Mouse (Mus musculus) liver, embryonic 11.5 days (tissue): ENCODE results near the gene Usp21. TPM values are rescaled to one million over a fixed set of nuclear protein-coding genes. Genes with fewer than 3 reads are reported as not detected.
"Not testable (repeated sequence)": the region's sequence is repeated elsewhere in the genome, so short reads cannot be mapped to it uniquely, and the experiment has no call there.

Experiments
- ATAC-seq: fragments of 200-750 bp; cut with Nextera tagmentation; replicated peaks from 2 replicates; pipeline ENCODE4 v1.8.0; 2017; ENCODE audit warnings: moderate number of reproducible peaks, mild to moderate bottlenecking, moderate TSS enrichment, moderate library complexity; ENCODE audit not compliant: low FRiP score
- DNase-seq: peaks from one replicate; pipeline ENCODE4 v3.0.0-alpha.2; 2017; ENCODE audit warnings: low spot score
- H3K27ac ChIP-seq: fragments of 300-500 bp; sonication (generic); 2 replicates; pipeline ENCODE4 v1.5.1; 2014; ENCODE audit warnings: mild to moderate bottlenecking, low read depth, low read length, control low read depth
- H3K27me3 ChIP-seq: fragments of 300-500 bp; sonication (generic); replicated peaks from 2 replicates; pipeline ENCODE4 v1.6.1; 2014; ENCODE audit warnings: low read length, mixed read lengths; ENCODE audit not compliant: control insufficient read depth, insufficient read depth
- H3K36me3 ChIP-seq: fragments of 300-500 bp; sonication (generic); 2 replicates; pipeline ENCODE4 v1.6.1; 2014; ENCODE audit warnings: mild to moderate bottlenecking, low read length, moderate library complexity, mixed read lengths; ENCODE audit not compliant: control insufficient read depth, insufficient read depth
- H3K4me1 ChIP-seq: fragments of 300-500 bp; sonication (generic); replicated peaks from 2 replicates; pipeline ENCODE4 v1.6.1; 2014; ENCODE audit warnings: low read length, mixed read lengths; ENCODE audit not compliant: control insufficient read depth, insufficient read depth
- H3K4me2 ChIP-seq: fragments of 300-500 bp; sonication (generic); 2 replicates; pipeline ENCODE4 v1.6.1; 2014; ENCODE audit warnings: mild to moderate bottlenecking, control low read depth, moderate library complexity
- H3K4me3 ChIP-seq: fragments of 300-500 bp; sonication (generic); 2 replicates; pipeline ENCODE4 v1.5.1; 2014; ENCODE audit warnings: low read depth, low read length, control low read depth
- H3K9ac ChIP-seq: fragments of 300-500 bp; sonication (generic); 2 replicates; pipeline ENCODE4 v1.6.1; 2014; ENCODE audit warnings: low read depth, low read length, control low read depth
- H3K9me3 ChIP-seq: fragments of 300-500 bp; sonication (generic); 2 replicates; pipeline ENCODE4 v1.6.1; 2016; ENCODE audit warnings: low read length, inconsistent platforms, mixed read lengths; ENCODE audit not compliant: control insufficient read depth
- WGBS: fragments of 180-500 bp; shearing (Covaris S2); extraction: QIAGEN DNeasy Blood & Tissue Kit; methylation state at CpG from one replicate; pipeline ENCODE4 v1.1.7; 2014; 5-methylcytosine and 5-hydroxymethylcytosine counted together
- polyA plus RNA-seq: library from polyadenylated mRNA; unstranded; fragments of >200 nt; fragmentation: Nextera tagmentation; extraction: Ambion mirVana; gene quantifications from 2 replicates; pipeline ENCODE4 v1.2.1, GENCODE M21; 2014

The Usp21 gene
- 51.0 and 53.1 TPM in 2 replicates for polyA plus RNA-seq

DNA sequence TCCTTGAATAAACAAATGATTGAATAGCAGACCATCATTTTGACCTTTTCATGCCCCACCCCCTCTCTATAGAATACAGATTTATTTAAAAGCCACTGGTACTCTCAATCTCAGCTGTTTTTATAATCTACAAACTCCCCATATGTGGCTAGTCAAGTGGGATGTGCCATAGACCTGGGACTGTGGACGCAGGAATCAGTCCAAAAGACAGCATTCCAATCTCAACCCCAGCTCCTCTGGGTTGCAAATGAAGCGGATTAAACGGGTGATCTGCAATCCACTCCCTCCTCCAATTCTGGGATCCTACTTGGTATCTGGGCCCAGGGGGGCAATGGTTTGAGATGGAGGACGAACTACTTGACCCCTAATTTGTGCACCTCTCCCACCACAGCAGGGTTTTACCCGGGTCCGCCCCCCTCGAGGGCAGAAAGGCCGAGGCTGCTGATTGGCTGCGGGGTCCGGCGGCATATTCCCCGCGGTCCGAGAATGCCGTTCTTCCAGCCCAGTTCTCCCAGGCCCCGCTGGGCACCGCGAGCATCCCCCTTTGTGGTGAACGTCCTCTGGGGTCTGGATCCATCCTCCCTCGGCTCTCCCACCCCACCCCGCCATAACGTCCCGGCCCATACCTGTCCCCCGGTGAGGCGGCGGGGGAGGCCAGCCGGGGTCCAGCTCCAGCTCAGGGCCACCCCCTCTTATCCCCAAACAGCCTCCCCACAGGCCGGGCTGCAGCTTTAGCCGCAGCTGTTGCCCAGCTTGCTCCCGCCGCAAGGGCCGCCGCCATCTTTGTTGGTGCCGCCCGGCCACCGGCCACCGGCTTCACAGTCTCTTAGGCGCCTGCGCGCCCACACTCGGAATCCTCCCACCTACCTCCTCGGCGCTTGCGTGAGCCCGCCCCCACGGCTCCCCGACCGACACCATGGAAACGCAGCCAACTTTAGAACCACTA is at the start of gene Usp21:
Gene Usp21 (minus strand): TSS at position 856 of the 946 bp plus-strand sequence.
- H3K27me3 ChIP-seq = no peaks in the 10 kb centered on the region
- H3K4me1 ChIP-seq = peaks cover 16% of the 10 kb centered on the region
- peak; percentile 94 for ATAC-seq
- H3K36me3 ChIP-seq = peaks cover 23% of the 10 kb centered on the region; the same call in 1 of the 2 replicates
- peak within 1 kb of the TSS; percentile 70 for H3K4me2 ChIP-seq
- H3K4me3 ChIP-seq = peak within 1 kb of the TSS; percentile 98
- H3K9me3 ChIP-seq = no peaks in the 10 kb centered on the region
- WGBS = under 1% methylated on average over 49 of the region's 49 CpGs
- DNase-seq = peak; percentile 87
- H3K9ac ChIP-seq = peak within 1 kb of the TSS; percentile 99
- peak within 1 kb of the TSS; percentile 91 for H3K27ac ChIP-seq

DNA sequence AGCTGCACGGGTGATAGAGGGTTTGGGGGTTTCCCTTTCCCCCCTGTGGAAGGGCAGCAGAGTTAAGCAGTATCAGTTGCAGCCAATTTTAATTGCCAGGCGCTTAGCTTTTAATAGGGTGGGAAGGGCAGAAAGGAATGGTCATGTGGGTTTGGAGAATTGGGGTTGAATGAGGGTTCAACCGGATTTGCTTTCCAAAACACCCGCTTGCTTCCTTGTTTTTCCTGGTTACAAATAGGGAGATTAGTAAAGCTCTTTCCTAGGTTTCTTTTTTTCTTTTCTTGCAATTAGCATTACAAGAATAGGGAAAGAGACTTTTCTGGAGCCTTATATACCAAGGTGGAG is 42.4 kb upstream of the Usp21 start:
- no peaks in the 10 kb centered on the region for H3K27me3 ChIP-seq
- peaks cover 13% of the 10 kb centered on the region for H3K4me1 ChIP-seq
- H3K9me3 ChIP-seq = no peaks in the 10 kb centered on the region
- H3K9ac ChIP-seq = peak overlapping the region; percentile 97
- ATAC-seq (no peak), DNase-seq (no peak)
- H3K4me3 ChIP-seq = peak overlapping the region; percentile 94
- under 1% methylated on average over 4 of the region's 4 CpGs for WGBS
- H3K36me3 ChIP-seq = no peaks in the 10 kb centered on the region
- H3K4me2 ChIP-seq = peak overlapping the region; percentile 74
- H3K27ac ChIP-seq = peak overlapping the region; percentile 98

DNA sequence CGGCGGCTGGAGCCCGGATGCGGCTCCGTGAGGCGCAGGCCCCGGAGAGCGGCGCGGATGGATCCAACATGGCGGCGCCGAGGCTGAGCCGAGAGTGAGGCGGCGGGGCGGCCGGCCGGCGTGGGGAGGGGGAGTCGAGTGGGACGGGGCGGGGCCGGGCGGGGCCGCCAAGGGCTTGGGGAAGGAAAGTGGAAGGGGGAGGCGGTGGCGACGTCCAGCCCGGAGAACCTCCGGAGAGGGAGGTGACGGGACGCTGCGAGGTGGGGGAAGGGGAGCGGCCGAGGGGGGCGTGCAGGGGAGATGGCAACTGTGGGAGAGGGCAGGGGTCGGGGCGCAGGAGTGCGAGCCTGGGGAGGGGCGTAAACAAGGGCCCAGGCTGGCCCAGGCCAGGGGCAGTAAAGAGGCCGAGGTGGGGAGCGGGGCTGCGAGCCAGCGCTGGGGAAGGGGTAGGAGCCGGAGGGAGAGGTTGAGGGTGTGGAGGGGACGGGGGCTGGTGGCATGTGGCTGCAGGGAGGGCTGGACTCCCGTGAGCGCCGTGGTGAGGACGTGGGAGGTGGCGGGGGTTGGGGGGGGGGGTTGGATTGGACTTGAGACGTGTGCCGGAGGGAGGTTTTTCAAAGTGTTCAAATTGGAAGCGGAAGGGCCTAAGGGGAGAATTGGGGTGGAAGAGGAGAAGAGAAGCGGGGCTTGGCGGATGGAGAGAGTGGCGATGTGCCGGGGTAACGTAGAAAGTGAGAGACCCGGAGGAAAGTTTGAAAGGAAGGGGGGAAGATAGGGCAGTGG is 41.8 kb upstream of the Usp21 start:
- peak overlapping the region; percentile 74 for H3K4me2 ChIP-seq
- H3K4me1 ChIP-seq = peaks cover 13% of the 10 kb centered on the region
- H3K4me3 ChIP-seq = peak overlapping the region; percentile 94
- no peaks in the 10 kb centered on the region for H3K9me3 ChIP-seq
- H3K9ac ChIP-seq = peak overlapping the region; percentile 97
- peaks cover 4% of the 10 kb centered on the region; the same call in 1 of the 2 replicates for H3K36me3 ChIP-seq
- DNase-seq = peak; percentile 93
- WGBS = 2% methylated on average over 57 of the region's 61 CpGs
- peak; percentile 77 for ATAC-seq
- no peaks in the 10 kb centered on the region for H3K27me3 ChIP-seq
- H3K27ac ChIP-seq = peak overlapping the region; percentile 98

DNA sequence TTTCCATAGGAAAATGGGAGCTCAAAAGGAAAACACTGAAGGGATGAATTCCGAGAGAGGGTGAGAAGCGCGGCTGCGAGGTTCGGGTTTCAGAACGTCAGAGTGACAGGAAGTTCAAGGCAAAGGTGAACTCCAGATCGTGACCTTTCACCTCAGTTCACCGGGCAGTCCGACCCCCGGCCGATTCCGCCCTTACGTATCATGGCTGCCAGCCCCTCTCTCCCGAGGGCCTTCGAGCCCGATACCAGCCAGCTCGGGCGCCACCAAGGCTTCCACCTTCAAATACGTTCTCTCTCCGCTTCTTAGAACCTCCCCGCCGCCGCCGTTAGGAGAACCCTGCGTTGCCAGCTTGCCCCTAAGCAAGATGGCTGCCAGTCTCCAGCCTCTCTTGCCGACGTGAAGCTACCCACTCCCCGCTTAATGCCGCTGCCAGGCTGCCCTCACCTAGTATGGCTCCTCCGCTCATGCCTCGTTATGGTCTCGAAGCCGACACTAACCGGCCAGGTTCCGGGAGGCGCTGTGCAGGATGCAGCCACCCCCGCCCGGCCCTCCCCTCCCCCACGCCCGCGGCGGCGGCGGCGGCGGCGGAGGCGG is 41.1 kb upstream of the Usp21 start, which contains the start of gene Dedd:
Gene Dedd (plus strand): TSS at position 307 of the 594 bp plus-strand sequence.
- Histone ChIP-seq H3K4me1 (peaks cover 13% of the 10 kb centered on the region), H3K9ac (peak within 1 kb of the TSS; percentile 97)
- WGBS = under 1% methylated on average over 48 of the region's 48 CpGs

DNA sequence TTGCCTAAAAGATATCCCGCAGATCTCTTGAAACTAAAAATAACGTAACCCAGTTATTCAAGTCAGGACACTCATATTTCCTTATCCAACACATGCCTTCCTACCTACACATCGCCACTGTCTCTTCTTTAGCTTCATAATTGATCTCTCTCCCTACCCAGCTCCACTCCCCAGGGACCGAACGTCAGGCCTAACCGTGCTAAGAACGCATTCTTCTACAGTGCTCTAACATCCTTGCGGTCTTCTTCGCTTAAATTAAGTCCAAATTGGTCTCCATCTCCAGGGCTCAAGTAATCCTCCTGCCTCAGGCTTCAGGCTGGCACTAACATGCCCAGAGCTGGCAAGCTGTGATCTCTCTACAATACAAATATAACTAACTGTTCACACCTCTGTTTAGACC is 40.5 kb upstream of the Usp21 start:
- Histone ChIP-seq H3K9me3 (no peaks in the 10 kb centered on the region), H3K27ac (peak overlapping the region; percentile 98), H3K4me2 (peak overlapping the region; percentile 74), H3K4me1 (peaks cover 13% of the 10 kb centered on the region), H3K4me3 (peak overlapping the region; percentile 94), H3K36me3 (peaks cover 4% of the 10 kb centered on the region; the same call in 1 of the 2 replicates), H3K27me3 (no peaks in the 10 kb centered on the region), H3K9ac (peak overlapping the region; percentile 97)
- DNase-seq (no peak), ATAC-seq (no peak)
- WGBS = 32% methylated on average over 9 of the region's 9 CpGs

More for the DNA sequence above, 41.1 kb upstream of the Usp21 start, which contains the start of gene Dedd:
- H3K4me2 ChIP-seq = peak within 1 kb of the TSS; percentile 74
- peaks cover 4% of the 10 kb centered on the region; the same call in 1 of the 2 replicates for H3K36me3 ChIP-seq
- DNase-seq = peak; percentile 92
- H3K27me3 ChIP-seq = no peaks in the 10 kb centered on the region
- peak within 1 kb of the TSS; percentile 94 for H3K4me3 ChIP-seq
- H3K27ac ChIP-seq = peak within 1 kb of the TSS; percentile 98
- peak; percentile 88 for ATAC-seq
- no peaks in the 10 kb centered on the region for H3K9me3 ChIP-seq

DNA sequence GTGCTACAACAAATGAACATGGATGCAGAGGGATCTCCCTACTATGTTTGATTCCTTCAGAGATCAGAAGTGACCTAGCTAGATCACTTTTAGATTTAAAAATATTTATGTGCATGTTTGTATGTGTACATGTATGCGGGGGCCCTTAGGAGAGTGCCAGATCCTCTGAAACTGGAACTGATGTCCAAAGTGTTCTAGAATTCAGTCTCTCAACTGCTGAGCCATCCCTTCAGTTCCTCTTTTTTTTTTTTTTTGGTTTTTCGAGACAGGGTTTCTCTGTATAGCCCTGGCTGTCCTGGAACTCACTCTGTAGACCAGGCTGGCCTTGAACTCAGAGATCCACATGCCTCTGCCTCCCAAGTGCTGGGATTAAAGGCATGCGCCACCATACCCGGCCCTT is 38.8 kb upstream of the Usp21 start:
- H3K4me2 ChIP-seq, H3K9me3 ChIP-seq, H3K4me3 ChIP-seq, DNase-seq, H3K9ac ChIP-seq, ATAC-seq, H3K27ac ChIP-seq, H3K27me3 ChIP-seq, H3K36me3 ChIP-seq: not testable (repeated sequence)
- 71% methylated on average over 4 of the region's 4 CpGs for WGBS
- H3K4me1 ChIP-seq = peaks cover 13% of the 10 kb centered on the region

DNA sequence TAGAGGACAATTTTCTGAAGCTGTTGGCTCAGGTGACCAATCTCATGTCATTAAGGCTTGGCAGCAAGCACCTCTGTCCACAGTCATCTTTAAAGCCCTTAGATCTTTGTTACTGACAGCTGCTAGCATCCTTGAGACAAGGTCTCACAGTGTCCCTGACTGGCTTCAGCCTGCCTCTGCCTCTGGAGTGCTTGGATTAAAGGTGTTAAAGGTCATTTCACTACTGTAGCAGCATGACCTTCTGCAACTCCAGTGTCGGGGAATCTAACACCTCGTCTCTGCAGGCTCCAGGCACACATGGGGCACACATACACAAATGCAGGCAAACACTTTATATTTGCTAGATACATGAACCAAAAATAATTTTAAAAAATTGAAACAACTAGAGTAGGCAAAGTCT is 37.8 kb upstream of the Usp21 start:
- Histone ChIP-seq H3K36me3 (peaks cover 4% of the 10 kb centered on the region; the same call in 1 of the 2 replicates), H3K4me3 (no peak overlapping the region), H3K9ac (no peak overlapping the region), H3K27ac (no peak overlapping the region), H3K4me2 (no peak overlapping the region), H3K9me3 (no peaks in the 10 kb centered on the region), H3K27me3 (no peaks in the 10 kb centered on the region), H3K4me1 (peaks cover 10% of the 10 kb centered on the region)
- DNase-seq (no peak), ATAC-seq (no peak)
- 77% methylated on average over 2 of the region's 2 CpGs for WGBS

DNA sequence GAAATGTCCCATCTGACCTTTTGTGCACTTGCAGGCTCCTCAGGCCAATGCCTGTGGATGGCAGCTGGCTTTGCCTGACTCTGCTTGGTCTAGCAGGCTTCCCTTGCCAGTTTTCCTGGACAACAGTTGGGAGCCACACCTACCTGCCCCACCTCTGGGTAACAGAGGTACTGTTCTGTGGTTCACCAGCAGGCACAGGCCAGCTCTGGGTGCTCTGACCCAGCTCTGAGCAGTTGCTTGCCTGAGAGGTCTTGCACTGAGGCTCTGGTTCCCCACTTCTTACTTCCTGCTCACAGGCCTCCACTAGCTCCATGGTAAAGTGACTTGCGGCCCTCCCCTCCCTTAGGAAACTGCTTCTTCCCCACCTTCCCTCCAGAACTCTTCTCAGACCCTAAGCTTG is 34.2 kb upstream of the Usp21 start:
- Histone ChIP-seq H3K4me3 (no peak overlapping the region), H3K9ac (no peak overlapping the region), H3K27ac (no peak overlapping the region)

More for the DNA sequence above, 34.2 kb upstream of the Usp21 start:
- no peaks in the 10 kb centered on the region for H3K9me3 ChIP-seq
- WGBS = 72% methylated on average over 1 of the region's 1 CpGs
- ATAC-seq (peak; percentile 56; the same call in 1 of the 2 replicates), DNase-seq (no peak)
- H3K36me3 ChIP-seq = peaks cover 4% of the 10 kb centered on the region; the same call in 1 of the 2 replicates
- H3K27me3 ChIP-seq = no peaks in the 10 kb centered on the region
- H3K4me1 ChIP-seq = no peaks in the 10 kb centered on the region; the same call in none of the 2 replicates
- H3K4me2 ChIP-seq = no peak overlapping the region
